Mouse (Mus musculus) heart, adult 18-20 months (tissue): ENCODE measurements around the gene Olfr15. TPM values are rescaled to one million over a fixed set of nuclear protein-coding genes. Genes with fewer than 3 reads are reported as not detected.
A peak's percentile ranks its signal among the peaks of the same experiment; 100 is the strongest.

Experiments
- DNase-seq, 2 experiments: peaks; one replicate each; pipeline ENCODE4 v3.0.0; 2021 to 2022; ENCODE audit warnings: mixed read lengths in 1 of 2
- total RNA-seq, 2 experiments: library from RNA; stranded (reverse); gene quantifications; 2 replicates each; pipeline ENCODE4 v1.2.3; 2021

Gene Olfr15
- total RNA-seq, 2 experiments from 2014 or later: not detected

DNA sequence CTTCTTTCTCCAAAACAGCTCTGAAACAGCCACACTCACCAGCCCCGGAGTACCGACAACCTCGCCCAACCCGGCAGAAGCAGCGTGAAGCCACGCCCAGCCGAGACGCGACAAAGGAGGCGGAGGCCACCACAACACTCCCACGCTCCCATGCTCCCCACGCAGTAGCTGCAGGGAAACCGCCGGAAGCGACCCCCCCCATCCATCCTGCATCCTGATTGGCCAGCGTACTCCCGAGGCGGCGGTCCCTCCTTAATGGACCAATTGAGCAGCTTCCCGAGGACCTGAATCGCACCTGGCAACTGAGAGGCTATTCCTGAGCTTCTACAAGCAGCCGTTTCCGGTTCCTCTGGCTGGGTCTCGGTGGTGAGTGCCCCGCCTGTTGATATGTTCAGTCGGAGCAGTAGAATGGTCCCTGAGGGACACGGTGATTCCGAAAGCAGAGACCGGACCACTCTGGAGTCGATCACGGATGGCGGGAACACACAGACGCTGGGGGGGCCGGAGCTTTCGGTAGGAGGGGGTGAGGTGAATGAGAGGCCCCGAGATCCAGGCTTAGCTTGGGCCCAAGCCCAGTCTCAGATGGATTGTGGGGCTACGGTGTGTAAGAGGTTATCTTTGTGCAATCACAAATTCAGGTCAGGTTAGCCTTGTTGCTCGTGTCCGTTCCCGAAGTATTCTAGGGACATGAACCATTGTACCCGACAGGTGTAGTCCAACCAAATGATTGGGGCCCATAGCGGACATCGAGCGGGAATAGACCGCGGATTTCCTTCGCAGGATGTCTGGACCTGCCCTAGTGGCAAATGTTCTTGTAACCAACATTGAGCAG, 41.8 kb downstream of the Olfr15 start, which contains the start of gene Naa60:
Gene Naa60 (plus strand): TSS at position 160 of the 832 bp plus-strand sequence.
- peak; percentile 91 to 93 for DNase-seq

DNA sequence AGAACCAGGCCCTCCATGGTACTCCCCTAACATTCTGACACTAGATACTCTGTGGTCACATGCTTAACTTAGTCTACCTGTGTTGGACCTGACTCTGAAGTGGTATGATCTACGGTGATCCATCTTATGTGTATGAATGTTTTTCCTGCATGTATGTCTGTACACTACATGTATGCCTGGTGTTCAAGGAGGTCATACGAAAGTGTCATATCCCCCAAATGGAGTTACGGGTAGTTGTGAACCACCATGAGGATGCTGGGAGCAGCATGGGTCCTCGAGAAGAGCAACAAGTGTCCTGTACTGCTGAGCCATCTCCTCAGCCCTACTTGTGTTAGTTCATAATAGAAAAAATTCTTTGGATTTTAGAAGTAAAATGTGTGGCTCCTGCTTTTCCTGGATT, 45.7 kb downstream of the Olfr15 start:
- no peak for DNase-seq

DNA sequence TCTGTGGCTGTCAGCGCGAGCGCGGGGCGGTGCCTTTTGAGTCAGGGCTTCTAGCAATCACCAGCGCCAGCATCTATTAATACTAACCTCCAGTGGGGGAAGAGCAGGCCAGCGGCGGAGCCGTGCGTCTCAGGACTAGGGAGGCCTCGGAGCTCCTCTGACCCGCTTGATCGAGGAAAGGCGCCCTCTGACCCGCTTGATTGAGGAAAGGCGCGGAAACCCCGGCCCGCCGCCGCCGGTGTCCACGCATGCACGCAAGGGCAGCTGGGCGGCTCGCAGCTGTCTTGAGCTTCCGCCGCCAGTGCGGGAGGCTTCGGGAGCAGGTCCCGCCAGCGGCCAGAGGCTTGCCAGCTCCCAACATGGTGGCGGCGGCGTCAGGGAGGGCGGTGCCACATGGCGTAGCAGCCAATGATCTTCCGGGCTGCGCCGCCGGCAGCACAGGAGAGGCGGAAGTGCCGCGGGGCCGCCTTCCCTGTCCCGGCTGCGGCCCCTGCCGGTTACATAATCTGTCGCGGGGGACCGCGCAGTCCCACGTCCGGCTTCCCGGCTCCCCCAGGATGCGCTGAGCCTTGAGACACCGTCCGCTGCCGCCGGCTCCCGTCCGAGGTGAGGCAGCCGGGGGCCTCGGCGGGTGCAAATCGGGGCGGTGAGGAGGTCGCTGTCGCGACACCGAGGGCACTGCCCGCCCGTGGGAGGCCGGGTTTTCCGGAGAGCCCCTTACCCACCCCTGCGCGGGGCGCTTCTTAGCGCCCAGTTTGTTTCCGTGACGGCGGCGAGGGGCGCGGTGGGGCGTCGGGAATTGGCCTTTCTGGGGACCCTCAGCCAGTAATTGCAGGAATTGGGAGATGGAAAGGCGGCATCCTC, 53.8 kb downstream of the Olfr15 start, which contains the start of the genes Zfp597 and Gm20695:
Gene Zfp597 (minus strand): TSS at position 361 of the 864 bp plus-strand sequence.
Gene Gm20695 (plus strand): TSS at position 448 of the 864 bp plus-strand sequence.
- peak; percentile 97 for DNase-seq

DNA sequence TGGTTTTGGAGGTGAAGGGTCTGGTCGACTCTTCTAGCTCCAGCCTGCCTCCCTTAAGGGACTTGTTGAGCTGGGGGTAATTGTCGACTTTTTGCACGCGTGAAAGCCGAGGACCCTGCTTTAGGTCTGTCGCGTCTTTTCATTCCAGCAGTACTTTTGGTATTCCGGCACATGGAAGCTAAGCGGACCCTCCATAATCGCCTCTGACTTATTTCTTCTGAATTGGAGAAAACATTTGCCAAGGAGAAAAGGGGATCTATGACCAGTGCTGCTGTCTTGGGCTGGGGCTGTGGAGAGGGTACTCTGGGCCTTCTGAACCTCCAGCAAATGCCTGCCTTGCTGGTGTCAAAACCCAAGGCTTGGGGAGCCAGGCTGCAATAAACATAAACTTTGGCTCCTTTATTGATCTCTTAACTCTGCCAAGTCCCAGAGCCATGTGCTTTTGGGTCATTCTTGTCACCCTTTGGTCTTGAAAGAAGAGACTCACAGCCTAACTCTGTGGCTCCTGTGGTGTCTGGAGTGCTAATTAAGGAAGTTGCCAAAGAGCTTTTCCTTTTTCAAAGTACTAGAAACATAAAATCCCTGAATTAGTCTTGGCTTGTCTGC, 54.5 kb downstream of the Olfr15 start:
- DNase-seq: peak; percentile 12 to 48

DNA sequence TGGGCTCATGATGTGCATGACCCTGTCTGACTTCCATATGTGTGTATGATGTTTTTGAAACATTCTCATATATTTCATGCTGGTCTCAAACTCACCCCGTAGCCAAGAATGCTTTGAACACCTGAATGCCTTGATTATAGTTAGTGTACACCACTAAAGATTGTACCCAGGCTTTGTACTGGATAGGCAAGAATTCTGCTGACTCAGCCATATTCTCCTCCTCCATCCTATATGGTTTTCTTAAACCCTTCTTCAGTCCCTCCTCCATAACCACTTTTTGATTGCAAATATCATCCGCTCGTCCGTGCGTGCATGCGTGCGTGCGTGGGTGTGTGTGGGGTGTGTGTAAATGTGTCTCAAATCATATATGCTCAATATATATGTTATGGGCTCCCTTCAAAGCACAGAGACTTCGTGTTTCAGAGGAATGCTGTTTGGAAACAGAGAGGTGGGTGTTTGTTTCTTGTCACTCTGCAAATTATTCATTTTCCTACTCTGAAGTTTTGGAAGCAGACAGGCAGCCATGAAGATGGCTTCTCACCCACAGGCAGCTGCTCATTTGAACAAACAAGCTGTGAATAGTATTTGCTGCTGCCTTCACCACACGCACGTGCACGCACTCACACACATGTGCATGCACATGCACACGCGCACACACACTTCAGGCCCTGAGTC, 61.1 kb downstream of the Olfr15 start:
- DNase-seq: no peak

GRCm38 (mm10) chr16:3893739-3894138, 63.1 kb downstream of the Olfr15 start:
- DNase-seq: peak; percentile 25 to 33

Other genes with a start within 250 kb of the Olfr15 start
- gene Olfr161, start 239.8 kb upstream of the Olfr15 start, total RNA-seq: not detected
- under 1 TPM in 1 of 2 experiments, not detected in 1; 0.12 TPM for gene Mefv, start 112.8 kb upstream of the Olfr15 start, total RNA-seq
- 1 to 10 TPM; 7.4 to 8.7 TPM for gene Zfp263, start 86.8 kb upstream of the Olfr15 start, total RNA-seq
- gene Zfp174, start 16.4 kb downstream of the Olfr15 start, total RNA-seq: 1 to 10 TPM; 1.3 to 1.4 TPM
- gene Naa60, start 41.5 kb downstream of the Olfr15 start, total RNA-seq: 10 to 100 TPM; 39.6 to 56.8 TPM
- 10 to 100 TPM in 1 of 2 experiments, 1 to 10 TPM in 1; 9.6 to 10.7 TPM for gene Zfp597, start 53.7 kb downstream of the Olfr15 start, total RNA-seq
- not detected for gene Gm20695, start 53.8 kb downstream of the Olfr15 start, total RNA-seq
- gene 1700037C18Rik, start 77.8 kb downstream of the Olfr15 start, total RNA-seq: 1 to 10 TPM; 2.1 to 3.0 TPM
- 10 to 100 TPM; 10.9 to 11.6 TPM for gene Cluap1, start 77.9 kb downstream of the Olfr15 start, total RNA-seq
- 1 to 10 TPM; 1.4 to 1.8 TPM for gene Nlrc3, start 145.8 kb downstream of the Olfr15 start, total RNA-seq
- 1 to 10 TPM; 7.7 to 8.8 TPM for gene Slx4, start 172.9 kb downstream of the Olfr15 start, total RNA-seq
- not detected for gene Dnase1, start 206.1 kb downstream of the Olfr15 start, total RNA-seq
- gene Trap1, start 246.9 kb downstream of the Olfr15 start, total RNA-seq: 100 to 1,000 TPM; 144 to 155 TPM